Comparison of ENCODE assay signal across 29 mouse cellular contexts in genomic region chr8:9423184-9423583, GRCm38 (mm10).
DNase-seq lines count a peak whose midpoint lies in the region; ATAC-seq lines count a peak whose summit lies in the region.
"Had no signal": no experiment of that assay in that cellular context is flagged by ENCODE, and none has a peak within 500 bp of the region (broad histone marks: within the 10 kb centered on the region; RNA-seq: fewer than 3 reads in every experiment).

No protein-coding gene starts in this region.

- DNase-seq in heart, adult 11 months = peak; percentile 4
- no peak for DNase-seq in heart, postnatal 14 days
- no peak for DNase-seq in hindbrain, embryonic 14.5 days (ENCODE audit: low spot score)
- no peak for DNase-seq in hindbrain, embryonic 10.5 days (ENCODE audit: low spot score)
- DNase-seq in neural tube, embryonic 10.5 days (ENCODE audit: extremely low spot score, low spot score) = no peak
- no peak for DNase-seq in spleen, postnatal 36 days (ENCODE audit: low spot score in 2 of 2)
- DNase-seq: adrenal gland, adult 8-10 months; adrenal gland, postnatal 14 days; adrenal gland, postnatal 36 days; B cell, adult 2 months; cerebellum, adult 11-12 months; cerebellum, adult 2 months; cerebellum, adult 9-10 months; cerebellum, postnatal 10 days; cerebellum, postnatal 36 days; embryo, embryonic 11 days had no signal

- 0 out of 2 replicates have a peak overlapping the region, but pooled peaks have one; percentile 26 for H3K27ac ChIP-seq in hindbrain, embryonic 14.5 days
- no peak overlapping the region for H3K27ac ChIP-seq in hindbrain, embryonic 10.5 days
- H3K27ac ChIP-seq in neural tube, embryonic 13.5 days (replicated peaks) = peak overlapping the region; percentile 65
- H3K27ac ChIP-seq: embryonic facial prominence, embryonic 13.5 days; embryonic facial prominence, embryonic 15.5 days; forebrain, embryonic 10.5 days; forebrain, embryonic 12.5 days had no signal

- no peak overlapping the region for H3K4me2 ChIP-seq in hindbrain, embryonic 14.5 days (replicated peaks)
- no peak overlapping the region for H3K4me2 ChIP-seq in neural tube, embryonic 13.5 days
- H3K4me2 ChIP-seq: embryonic facial prominence, embryonic 13.5 days; embryonic facial prominence, embryonic 15.5 days; forebrain, embryonic 12.5 days had no signal

- WGBS in hindbrain, embryonic 14.5 days = 76% methylated on average over 2 of the region's 2 CpGs
- 86% methylated on average over 2 of the region's 2 CpGs for WGBS in hindbrain, embryonic 10.5 days
- WGBS in neural tube, embryonic 13.5 days = 70% methylated on average over 2 of the region's 2 CpGs

- H3K27me3 ChIP-seq in hindbrain, embryonic 14.5 days (ENCODE audit: control insufficient read depth, insufficient read depth, low read length) = no peaks in the 10 kb centered on the region
- H3K27me3 ChIP-seq in hindbrain, embryonic 10.5 days (ENCODE audit: insufficient read depth, poor library complexity, severe bottlenecking) = no peaks in the 10 kb centered on the region
- no peaks in the 10 kb centered on the region for H3K27me3 ChIP-seq in neural tube, embryonic 13.5 days
- H3K27me3 ChIP-seq: CH12.LX; embryonic facial prominence, embryonic 13.5 days; embryonic facial prominence, embryonic 15.5 days; forebrain, embryonic 12.5 days had no signal

- no peak for ATAC-seq in hindbrain, embryonic 14.5 days (ENCODE audit: low FRiP score)
- ATAC-seq in neural tube, embryonic 13.5 days (ENCODE audit: low read depth) = no peak
- ATAC-seq in megakaryocyte progenitor cell, adult 5-6 weeks (replicated peaks; ENCODE audit: poor library complexity) = peak; percentile 66
- ATAC-seq: activated CD4-positive, CD25-positive, alpha-beta regulatory T cell, adult 4 months; CD4-positive, CD25-positive, alpha-beta regulatory T cell, adult 4 months; forebrain, embryonic 14.5 days; Patski had no signal

- intact Hi-C loops in heart, postnatal 14 days (cut with DNase I) = no loop called here

- H3K4me1 ChIP-seq in hindbrain, embryonic 14.5 days (replicated peaks; ENCODE audit: control insufficient read depth, insufficient read depth, low read length) = 0 out of 2 replicates have a peak, but pooled peaks cover 8% of the 10 kb centered on the region
- no peaks in the 10 kb centered on the region for H3K4me1 ChIP-seq in hindbrain, embryonic 10.5 days (replicated peaks)
- 0 out of 2 replicates have a peak, but pooled peaks cover 6% of the 10 kb centered on the region for H3K4me1 ChIP-seq in neural tube, embryonic 13.5 days (replicated peaks)
- H3K4me1 ChIP-seq: embryonic facial prominence, embryonic 13.5 days; embryonic facial prominence, embryonic 15.5 days; forebrain, embryonic 10.5 days; forebrain, embryonic 12.5 days had no signal

- no peaks in the 10 kb centered on the region for H3K9me3 ChIP-seq in hindbrain, embryonic 14.5 days (ENCODE audit: control insufficient read depth, low read length)
- H3K9me3 ChIP-seq in hindbrain, embryonic 10.5 days = no peaks in the 10 kb centered on the region
- H3K9me3 ChIP-seq in neural tube, embryonic 13.5 days = no peaks in the 10 kb centered on the region
- H3K9me3 ChIP-seq: embryonic facial prominence, embryonic 13.5 days; embryonic facial prominence, embryonic 15.5 days; forebrain, embryonic 10.5 days; forebrain, embryonic 12.5 days; G1E had no signal

- H3K4me3 ChIP-seq in hindbrain, embryonic 14.5 days (replicated peaks; ENCODE audit: low read length) = no peak overlapping the region
- no peak overlapping the region for H3K4me3 ChIP-seq in hindbrain, embryonic 10.5 days
- H3K4me3 ChIP-seq in neural tube, embryonic 13.5 days = no peak overlapping the region
- H3K4me3 ChIP-seq: embryonic facial prominence, embryonic 13.5 days; embryonic facial prominence, embryonic 15.5 days; erythroblast, embryonic 14.5 days; forebrain, embryonic 10.5 days; forebrain, embryonic 12.5 days had no signal

- no peak overlapping the region for H3K9ac ChIP-seq in hindbrain, embryonic 14.5 days
- H3K9ac ChIP-seq in neural tube, embryonic 13.5 days = no peak overlapping the region
- H3K9ac ChIP-seq: embryonic facial prominence, embryonic 13.5 days; embryonic facial prominence, embryonic 15.5 days; forebrain, embryonic 12.5 days had no signal

- no peaks in the 10 kb centered on the region for H3K36me3 ChIP-seq in hindbrain, embryonic 14.5 days (replicated peaks; ENCODE audit: control insufficient read depth, insufficient read depth)
- H3K36me3 ChIP-seq in hindbrain, embryonic 10.5 days = no peaks in the 10 kb centered on the region
- no peaks in the 10 kb centered on the region for H3K36me3 ChIP-seq in neural tube, embryonic 13.5 days
- H3K36me3 ChIP-seq: embryonic facial prominence, embryonic 13.5 days; embryonic facial prominence, embryonic 15.5 days; forebrain, embryonic 10.5 days; forebrain, embryonic 12.5 days; G1E had no signal
